Comparison of ENCODE assay signal across 7 mouse cellular contexts in genomic region chr1:60408501-60409167, GRCm38 (mm10). TPM values are rescaled to one million over a fixed set of nuclear protein-coding genes. Genes with fewer than 3 reads are reported as not detected.
DNase-seq lines count a peak whose midpoint lies in the region; ATAC-seq and TF ChIP-seq lines count a peak whose summit lies in the region.

No protein-coding gene starts in this region.

- TF ChIP-seq EP300 in liver, embryonic 14.5 days (IDR thresholded peaks at IDR 0.05; ENCODE audit: low read depth), result no peak

- H3K9me3 ChIP-seq in forebrain, embryonic 15.5 days, result no peaks in the 10 kb centered on the region
- H3K9me3 ChIP-seq in liver, embryonic 14.5 days (ENCODE audit: control insufficient read depth, low read length), result no peaks in the 10 kb centered on the region

- H3K4me1 ChIP-seq in spleen, adult 2 months (ENCODE audit: control insufficient read depth, insufficient read depth, insufficient read length), result peaks cover 2% of the 10 kb centered on the region; the same call in 1 of the 2 replicates
- H3K4me1 ChIP-seq in forebrain, embryonic 15.5 days, result peaks cover 19% of the 10 kb centered on the region
- H3K4me1 ChIP-seq in liver, embryonic 14.5 days (replicated peaks; ENCODE audit: control insufficient read depth in 2 of 2, insufficient read depth in 2 of 2, low read length in 1 of 2), result peaks cover 0 to 4% of the 10 kb centered on the region in 2 experiments; a peak in 3 of 4 replicates

- H3K4me2 ChIP-seq in forebrain, embryonic 15.5 days (replicated peaks), result peak overlapping the region; percentile 60
- H3K4me2 ChIP-seq in liver, embryonic 14.5 days (ENCODE audit: low read depth), result peak overlapping the region; percentile 91

- H3K9ac ChIP-seq in forebrain, embryonic 15.5 days (replicated peaks), result peak overlapping the region; percentile 87
- peak overlapping the region; percentile 35; the same call in 1 of the 2 replicates for H3K9ac ChIP-seq in liver, embryonic 14.5 days (replicated peaks)

- H3K4me3 ChIP-seq in spleen, adult 2 months (ENCODE audit: extremely low read depth, insufficient read depth, insufficient read length), result peak overlapping the region; percentile 74; the same call in 1 of the 2 replicates
- H3K4me3 ChIP-seq in forebrain, embryonic 15.5 days, result peak overlapping the region; percentile 77
- peak overlapping the region; percentile 75 to 86 for H3K4me3 ChIP-seq in liver, embryonic 14.5 days (ENCODE audit: insufficient read depth in 1 of 2, low read depth in 2 of 2, low read length in 2 of 2)

- ATAC-seq in forebrain, embryonic 15.5 days (replicated peaks), result peak; percentile 50
- peak; percentile 11 for ATAC-seq in liver, embryonic 14.5 days (ENCODE audit: insufficient read depth)

- no peak for DNase-seq in spleen, adult 2 months (ENCODE audit: low read depth in 1 of 2, low spot score in 2 of 2)
- no peak for DNase-seq in spleen, adult 12 weeks (ENCODE audit: low spot score)
- DNase-seq in liver, embryonic 14.5 days (ENCODE audit: low read depth in 3 of 3, low spot score in 3 of 3), result no peak
- DNase-seq in thymus, postnatal 0 days (ENCODE audit: low spot score), result no peak
- no peak for DNase-seq in cerebellum, postnatal 10 days
- DNase-seq in ovary, postnatal 36 days (ENCODE audit: low spot score), result no peak

- TF ChIP-seq CTCF in spleen, adult 2 months (IDR thresholded peaks at IDR 0.05; ENCODE audit: extremely low read depth, insufficient read depth, insufficient read length, insufficient replicate concordance), result no peak
- no peak for TF ChIP-seq CTCF in liver, embryonic 14.5 days (IDR thresholded peaks at IDR 0.05; ENCODE audit: low read depth)

- H3K36me3 ChIP-seq in spleen, adult 2 months (ENCODE audit: control insufficient read depth, insufficient read depth, low read length), result no peaks in the 10 kb centered on the region
- no peaks in the 10 kb centered on the region for H3K36me3 ChIP-seq in forebrain, embryonic 15.5 days
- H3K36me3 ChIP-seq in liver, embryonic 14.5 days (replicated peaks; ENCODE audit: control insufficient read depth, insufficient read depth, low read depth), result no peaks in the 10 kb centered on the region

- H3K27me3 ChIP-seq in spleen, adult 2 months (ENCODE audit: control insufficient read depth, insufficient read depth, low read length), result no peaks in the 10 kb centered on the region
- H3K27me3 ChIP-seq in forebrain, embryonic 15.5 days, result no peaks in the 10 kb centered on the region
- no peaks in the 10 kb centered on the region for H3K27me3 ChIP-seq in liver, embryonic 14.5 days (ENCODE audit: control insufficient read depth, insufficient read depth, low read length)

- WGBS in spleen, adult 2 months, result 35% methylated on average over 13 of the region's 13 CpGs
- WGBS in forebrain, embryonic 15.5 days, result 21% methylated on average over 13 of the region's 13 CpGs
- WGBS in liver, embryonic 14.5 days (ENCODE audit: insufficient replicate concordance), result 29% methylated on average over 13 of the region's 13 CpGs

- no peak for TF ChIP-seq POLR2A in spleen, adult 2 months (IDR thresholded peaks at IDR 0.05; ENCODE audit: low read depth, low read length)

- peak overlapping the region; percentile 43; the same call in 1 of the 2 replicates for H3K27ac ChIP-seq in spleen, adult 2 months (ENCODE audit: insufficient read depth, low read length)
- H3K27ac ChIP-seq in forebrain, embryonic 15.5 days (replicated peaks), result peak overlapping the region; percentile 97
- H3K27ac ChIP-seq in liver, embryonic 14.5 days, result no peak overlapping the region; the same call in 1 of the 2 replicates

RNA-seq across cellular contexts. Expression of gene Abi2, which starts 0.8 kb away (rescaled TPM):
- 2.1 and 2.2 TPM in 2 replicates for polyA plus RNA-seq in spleen, adult 2 months (2012; rRNA removed)
- 68.9 and 71.0 TPM in 2 replicates for polyA plus RNA-seq in forebrain, embryonic 15.5 days (2015; fragmentation: Nextera tagmentation; extraction: Ambion mirVana)
- 1.6 and 1.9 TPM in 2 replicates for polyA plus RNA-seq in liver, embryonic 14.5 days (2012; rRNA removed)
- 3.0 and 3.3 TPM in 2 replicates for polyA plus RNA-seq in liver, embryonic 14.5 days (2014; fragmentation: Nextera tagmentation; extraction: Ambion mirVana)
- 7.6 and 8.7 TPM in 2 replicates for polyA plus RNA-seq in thymus, postnatal 0 days (2015; fragmentation: Nextera tagmentation; extraction: Ambion mirVana)
